In the genomic region with DNA sequence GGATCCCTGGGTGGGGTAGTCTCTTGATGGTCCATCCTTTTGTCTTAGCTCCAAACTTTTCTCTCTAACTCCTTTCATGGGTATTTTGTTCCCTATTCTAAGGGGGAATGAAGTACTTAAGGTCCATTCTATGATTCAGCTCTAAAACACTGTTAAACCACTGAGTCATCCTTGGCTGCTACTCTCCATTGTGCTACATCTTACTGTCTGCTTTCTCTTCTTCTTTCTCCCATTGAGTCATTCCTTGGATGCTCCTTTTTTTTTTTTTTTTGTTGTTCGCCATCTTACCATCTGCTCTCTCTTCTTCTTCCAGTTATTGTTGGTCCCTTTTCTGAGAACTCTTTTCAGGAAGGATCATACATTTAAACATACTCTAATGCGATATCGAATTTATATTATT, we compare ENCODE assay signal across 23 mouse cellular contexts.
"Had no signal": no experiment of that assay in that cellular context is flagged by ENCODE, and none has a peak within 500 bp of the region (broad histone marks: within the 10 kb centered on the region; RNA-seq: fewer than 3 reads in every experiment).

No protein-coding gene starts in this region.

- H3K4me3 ChIP-seq: heart, adult 2 months; heart, embryonic 13.5 days; heart, embryonic 15.5 days; hindbrain, embryonic 13.5 days; hindbrain, embryonic 15.5 days; intestine, embryonic 15.5 days; limb, embryonic 13.5 days; limb, embryonic 15.5 days; liver, embryonic 12.5 days had no signal

- H3K4me1 ChIP-seq: heart, embryonic 13.5 days; heart, embryonic 15.5 days; hindbrain, embryonic 13.5 days; hindbrain, embryonic 15.5 days; intestine, embryonic 15.5 days; limb, embryonic 13.5 days; limb, embryonic 15.5 days; liver, embryonic 12.5 days had no signal

- DNase-seq: gastrocnemius, postnatal 14 days; gastrocnemius, postnatal 36 days; heart, adult 11 months; heart, adult 2 months; heart, postnatal 14 days; heart, postnatal 36 days; kidney, adult 18-20 months; kidney, adult 8-10 months; kidney, postnatal 10 days; kidney, postnatal 25 days; layer of hippocampus, adult 9-11 months; layer of hippocampus, postnatal 36 days; left cerebral cortex, postnatal 4 days had no signal

- ATAC-seq: hindbrain, postnatal 0 days; intestine, embryonic 15.5 days; intestine, postnatal 0 days; liver, embryonic 12.5 days had no signal
